In the genomic region with DNA sequence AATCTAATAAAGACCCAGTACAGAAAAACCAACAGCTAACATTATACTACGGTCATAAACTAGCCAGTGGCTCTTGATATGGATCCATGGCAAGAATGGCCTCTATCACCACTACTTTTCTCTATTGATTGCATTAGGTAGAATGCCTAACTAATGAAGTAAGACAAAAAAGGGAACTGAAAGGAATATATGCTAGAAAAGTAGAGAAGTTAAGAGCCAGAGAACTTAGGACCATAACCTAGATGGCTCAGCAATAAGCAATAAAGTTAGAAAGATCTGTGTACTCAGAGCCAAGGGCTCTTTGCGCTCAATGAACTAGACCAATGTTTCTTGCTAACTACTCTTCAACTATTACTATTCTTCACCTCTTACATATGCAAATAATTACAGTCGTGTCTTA, we compare ENCODE assay signal across 16 mouse cellular contexts. TPM values are rescaled to one million over a fixed set of nuclear protein-coding genes. Genes with fewer than 3 reads are reported as not detected.
"Had no signal": no experiment of that assay in that cellular context is flagged by ENCODE, and none has a peak within 500 bp of the region (broad histone marks: within the 10 kb centered on the region; RNA-seq: fewer than 3 reads in every experiment).

No protein-coding gene starts in this region.

- DNase-seq: lung, adult 18-20 months; lung, embryonic 14.5 days; lung, postnatal 10 days; lung, postnatal 4 days; midbrain, embryonic 14.5 days; right cerebral cortex, postnatal 14 days; thymus, adult 18-20 months; thymus, postnatal 14 days; thymus, postnatal 36 days had no signal

- H3K27ac ChIP-seq: midbrain, embryonic 10.5 days; midbrain, embryonic 12.5 days; neural tube, embryonic 13.5 days; neural tube, embryonic 15.5 days had no signal

- ATAC-seq: midbrain, embryonic 16.5 days had no signal

- H3K4me2 ChIP-seq: lung, embryonic 14.5 days; midbrain, embryonic 12.5 days; neural tube, embryonic 13.5 days; neural tube, embryonic 15.5 days had no signal

- H3K27me3 ChIP-seq: midbrain, embryonic 12.5 days; neural tube, embryonic 13.5 days; neural tube, embryonic 15.5 days had no signal

- H3K4me1 ChIP-seq: midbrain, embryonic 10.5 days; midbrain, embryonic 12.5 days; neural tube, embryonic 13.5 days; neural tube, embryonic 15.5 days had no signal

- H3K9me3 ChIP-seq: midbrain, embryonic 10.5 days; midbrain, embryonic 12.5 days; neural tube, embryonic 13.5 days; neural tube, embryonic 15.5 days had no signal

- H3K9ac ChIP-seq: lung, embryonic 14.5 days; midbrain, embryonic 12.5 days; neural tube, embryonic 13.5 days; neural tube, embryonic 15.5 days had no signal

- H3K36me3 ChIP-seq: midbrain, embryonic 10.5 days; midbrain, embryonic 12.5 days; neural tube, embryonic 13.5 days; neural tube, embryonic 15.5 days had no signal

- H3K4me3 ChIP-seq: midbrain, embryonic 10.5 days; midbrain, embryonic 12.5 days; myocyte; neural tube, embryonic 13.5 days; neural tube, embryonic 15.5 days had no signal

RNA-seq across cellular contexts. Expression of a gene that starts 29.1 kb away (rescaled TPM):
- polyA plus RNA-seq: midbrain, embryonic 14.5 days; neural tube, embryonic 11.5 days; neural tube, embryonic 13.5 days had no signal
